Mouse (Mus musculus): ENCODE results near the gene Sectm1a. TPM values are rescaled to one million over a fixed set of nuclear protein-coding genes. Genes with fewer than 3 reads are reported as not detected.
A peak's percentile ranks its signal among the peaks of the same experiment; 100 is the strongest.

Gene Sectm1a
- polyA plus RNA-seq (2012; rRNA removed) = 0.19 TPM in 1 of 2 replicates, not detected in the other

DNA sequence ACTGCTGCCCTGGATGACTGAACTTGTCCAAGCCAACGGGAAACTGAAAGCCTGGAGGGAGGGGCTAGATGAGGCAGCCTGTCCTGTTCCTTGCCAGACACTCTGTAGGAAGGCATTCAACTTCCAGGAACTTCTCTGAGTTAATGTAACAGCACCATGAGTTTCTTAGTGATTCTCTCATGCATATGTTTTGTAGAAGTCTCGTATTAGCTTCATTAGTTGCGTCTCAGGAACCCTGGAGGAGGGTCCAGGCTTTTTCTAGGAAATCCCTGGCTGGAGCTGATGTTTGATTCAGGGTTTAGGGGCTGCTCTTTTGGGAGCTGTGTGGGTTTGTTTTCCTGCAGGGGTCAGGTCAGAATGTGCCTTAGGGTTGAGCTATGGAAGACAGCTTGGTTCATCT lies at the start of gene Sectm1a:
Sectm1a (minus strand) TSS at position 101 of the 400 bp plus-strand sequence.
- TF ChIP-seq CTCF (IDR thresholded peaks at IDR 0.05; ENCODE audit: borderline replicate concordance, extremely low read depth, insufficient read depth, insufficient read length) (no peak), POLR2A (IDR thresholded peaks at IDR 0.05; ENCODE audit: borderline replicate concordance, extremely low read depth, insufficient read depth, insufficient read length, poor library complexity, severe bottlenecking) (no peak)
- DNase-seq (ENCODE audit: low read depth) = no peak

DNA sequence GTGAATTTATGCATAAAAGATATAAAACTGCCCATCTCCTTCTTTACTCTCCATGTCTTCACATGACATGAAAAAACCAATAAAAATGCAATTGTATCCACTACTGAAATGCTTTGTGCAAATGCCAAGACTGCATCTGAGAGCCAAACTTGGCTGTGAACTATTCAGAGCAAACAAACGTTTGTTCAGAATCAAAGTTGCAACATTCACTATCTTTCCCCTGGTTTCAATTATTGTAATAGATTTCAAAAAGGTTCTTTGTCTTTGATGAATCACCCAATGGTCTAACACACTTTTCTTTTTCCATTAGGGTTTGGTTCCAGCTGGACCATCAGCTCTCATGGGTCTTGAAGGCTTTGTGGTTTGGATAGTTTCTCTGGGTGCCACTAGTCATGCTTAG lies 48.6 kb upstream of the Sectm1a start:
- DNase-seq (ENCODE audit: low read depth) = no peak
- TF ChIP-seq POLR2A (IDR thresholded peaks at IDR 0.05; ENCODE audit: borderline replicate concordance, extremely low read depth, insufficient read depth, insufficient read length, poor library complexity, severe bottlenecking) = no peak
- TF ChIP-seq CTCF (IDR thresholded peaks at IDR 0.05; ENCODE audit: borderline replicate concordance, extremely low read depth, insufficient read depth, insufficient read length) = no peak

DNA sequence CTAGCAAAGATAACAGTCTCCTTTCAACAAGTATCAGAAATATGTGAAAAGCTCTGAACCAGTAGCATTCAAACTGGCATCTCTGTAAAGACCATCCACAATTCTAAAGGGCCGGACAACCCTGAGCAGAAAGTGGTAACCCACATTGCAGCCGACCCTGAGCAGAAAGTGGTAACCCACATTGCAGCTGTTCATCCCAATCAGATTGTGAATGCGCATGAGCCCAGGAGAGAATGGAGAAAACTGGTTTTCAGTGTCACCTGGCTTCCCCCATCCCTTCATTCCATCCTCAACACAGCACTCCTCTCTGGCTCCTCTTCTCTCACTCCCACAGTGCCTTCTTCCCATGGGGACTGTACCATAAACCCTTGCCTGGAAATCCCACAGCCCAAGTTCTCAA lies 46.4 kb upstream of the Sectm1a start:
- DNase-seq (ENCODE audit: low read depth) = no peak
- TF ChIP-seq CTCF (IDR thresholded peaks at IDR 0.05; ENCODE audit: borderline replicate concordance, extremely low read depth, insufficient read depth, insufficient read length) = no peak
- no peak for TF ChIP-seq POLR2A (IDR thresholded peaks at IDR 0.05; ENCODE audit: borderline replicate concordance, extremely low read depth, insufficient read depth, insufficient read length, poor library complexity, severe bottlenecking)

DNA sequence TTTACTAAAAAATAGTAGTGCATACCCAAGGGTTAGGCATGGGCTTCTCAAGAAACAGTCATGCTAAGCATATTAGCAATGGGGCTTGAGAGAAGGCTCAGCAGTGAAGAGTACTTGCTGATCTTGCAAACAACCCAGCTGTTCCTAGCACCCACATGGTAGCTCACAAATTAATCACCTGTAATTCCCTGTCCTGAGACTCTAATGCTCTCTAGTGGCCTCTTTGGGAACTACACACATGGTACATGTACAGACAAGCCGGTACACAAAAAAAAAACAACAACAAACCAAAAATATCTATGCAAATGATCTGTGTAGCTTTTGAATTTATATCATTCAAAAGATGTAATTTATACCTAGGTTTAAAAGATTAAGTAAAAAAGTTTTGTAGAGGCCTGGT lies 45.4 kb upstream of the Sectm1a start:
- TF ChIP-seq POLR2A (IDR thresholded peaks at IDR 0.05; ENCODE audit: borderline replicate concordance, extremely low read depth, insufficient read depth, insufficient read length, poor library complexity, severe bottlenecking) (no peak), CTCF (IDR thresholded peaks at IDR 0.05; ENCODE audit: borderline replicate concordance, extremely low read depth, insufficient read depth, insufficient read length) (no peak)
- no peak for DNase-seq (ENCODE audit: low read depth)

DNA sequence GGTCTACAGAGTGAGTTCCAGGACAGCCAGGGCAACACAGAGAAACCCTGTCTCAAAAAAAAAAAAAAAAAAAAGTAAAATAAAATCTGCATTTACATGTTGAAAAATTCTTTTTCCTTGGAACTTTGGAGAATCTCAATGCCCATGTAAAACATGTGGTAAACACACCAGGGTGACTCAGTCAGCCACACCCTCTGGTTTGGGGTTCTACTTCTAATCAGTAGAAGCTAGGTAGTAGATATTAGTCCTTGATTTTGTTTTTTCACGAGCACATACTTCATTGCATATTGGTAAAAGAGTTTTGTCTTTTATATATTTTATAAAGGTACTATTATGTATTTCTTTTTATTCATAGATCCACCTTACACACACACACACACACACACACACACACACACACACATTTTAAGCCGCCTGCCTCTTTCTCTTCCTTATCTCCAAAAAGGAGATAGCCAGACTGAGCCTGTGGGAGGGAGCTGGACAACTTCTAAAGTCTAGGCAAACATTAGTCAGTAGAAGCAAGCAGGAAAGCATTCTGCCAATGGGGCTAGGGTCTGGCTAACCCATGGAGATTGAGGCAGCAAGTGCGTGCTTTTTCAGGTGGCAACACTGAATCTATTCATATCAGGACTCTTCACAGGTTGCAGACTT lies 44.6 kb upstream of the Sectm1a start:
- TF ChIP-seq POLR2A (IDR thresholded peaks at IDR 0.05; ENCODE audit: borderline replicate concordance, extremely low read depth, insufficient read depth, insufficient read length, poor library complexity, severe bottlenecking) (no peak), CTCF (IDR thresholded peaks at IDR 0.05; ENCODE audit: borderline replicate concordance, extremely low read depth, insufficient read depth, insufficient read length) (no peak)
- DNase-seq (ENCODE audit: low read depth) = no peak

DNA sequence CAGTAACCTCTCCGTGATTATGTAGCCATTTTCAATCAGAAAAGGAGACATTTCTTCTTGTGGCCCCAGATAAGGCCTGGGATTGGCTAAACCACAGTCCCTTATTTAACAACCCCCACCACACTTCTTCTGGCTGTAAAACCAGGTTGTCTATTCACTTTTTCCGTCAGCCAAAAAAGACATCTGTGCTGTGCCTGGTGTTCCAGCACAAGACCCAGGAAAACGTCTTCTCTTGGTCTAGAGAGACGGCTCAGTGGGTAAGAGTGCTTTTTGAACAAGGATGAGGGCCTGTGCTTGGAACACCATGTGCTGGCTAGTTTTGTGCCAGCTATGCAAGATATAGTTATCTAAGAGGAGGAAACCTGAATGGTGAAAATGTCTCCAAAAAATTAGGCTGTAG lies 42.4 kb upstream of the Sectm1a start:
- no peak for TF ChIP-seq CTCF (IDR thresholded peaks at IDR 0.05; ENCODE audit: borderline replicate concordance, extremely low read depth, insufficient read depth, insufficient read length)
- TF ChIP-seq POLR2A (IDR thresholded peaks at IDR 0.05; ENCODE audit: borderline replicate concordance, extremely low read depth, insufficient read depth, insufficient read length, poor library complexity, severe bottlenecking) = no peak
- DNase-seq (ENCODE audit: low read depth) = no peak

DNA sequence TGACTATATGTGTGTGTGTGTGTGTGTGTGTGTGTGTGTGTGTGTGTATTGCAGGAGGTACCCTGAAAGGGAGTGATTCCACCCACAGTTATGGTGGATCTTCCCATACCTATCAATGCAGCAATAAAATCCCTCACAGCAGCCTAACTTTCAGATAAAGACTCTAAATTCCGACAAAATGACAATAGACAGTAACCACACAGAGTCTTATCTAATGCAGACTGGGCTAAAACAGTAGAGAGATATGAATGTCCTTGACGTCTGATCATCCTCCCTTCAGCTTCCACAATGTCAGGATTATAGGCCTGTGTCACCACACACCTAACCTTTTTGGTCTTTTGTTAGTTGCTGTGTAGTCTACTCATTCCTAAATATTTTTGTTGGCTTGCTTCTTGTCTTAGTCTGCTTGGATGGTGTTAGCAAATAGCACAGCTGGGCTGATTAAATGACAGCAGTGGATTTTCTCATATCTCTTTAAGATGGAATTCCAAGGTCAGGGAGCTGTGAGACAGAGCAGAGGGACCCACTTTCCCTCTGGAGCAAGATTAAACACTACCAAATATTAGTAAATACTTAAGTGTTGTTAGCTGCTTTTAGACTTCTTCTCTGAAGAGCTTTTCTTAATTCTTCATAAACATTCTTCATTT lies 41.1 kb upstream of the Sectm1a start:
- TF ChIP-seq POLR2A (IDR thresholded peaks at IDR 0.05; ENCODE audit: borderline replicate concordance, extremely low read depth, insufficient read depth, insufficient read length, poor library complexity, severe bottlenecking) = no peak
- no peak for TF ChIP-seq CTCF (IDR thresholded peaks at IDR 0.05; ENCODE audit: borderline replicate concordance, extremely low read depth, insufficient read depth, insufficient read length)
- no peak for DNase-seq (ENCODE audit: low read depth)

DNA sequence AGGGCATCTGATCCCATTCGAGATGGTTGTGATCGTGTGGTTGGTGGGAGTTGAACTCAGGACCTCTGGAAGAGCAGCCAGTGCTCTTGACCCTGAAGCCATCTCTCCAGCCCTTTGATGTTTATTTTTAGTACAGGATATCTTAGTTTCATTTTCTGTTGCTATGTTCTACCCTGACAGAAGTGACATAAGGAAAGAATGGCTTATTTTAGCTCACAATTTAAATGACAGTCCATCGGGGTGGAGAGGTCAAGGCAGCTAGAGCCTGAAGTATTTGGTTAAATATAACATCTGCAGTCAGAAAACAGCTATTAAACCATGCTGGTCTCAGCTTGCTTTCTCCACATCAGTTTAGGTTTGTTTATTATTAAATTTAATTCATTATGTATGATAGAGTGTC lies 40.1 kb upstream of the Sectm1a start:
- TF ChIP-seq CTCF (IDR thresholded peaks at IDR 0.05; ENCODE audit: borderline replicate concordance, extremely low read depth, insufficient read depth, insufficient read length) (no peak), POLR2A (IDR thresholded peaks at IDR 0.05; ENCODE audit: borderline replicate concordance, extremely low read depth, insufficient read depth, insufficient read length, poor library complexity, severe bottlenecking) (no peak)
- no peak for DNase-seq (ENCODE audit: low read depth)

DNA sequence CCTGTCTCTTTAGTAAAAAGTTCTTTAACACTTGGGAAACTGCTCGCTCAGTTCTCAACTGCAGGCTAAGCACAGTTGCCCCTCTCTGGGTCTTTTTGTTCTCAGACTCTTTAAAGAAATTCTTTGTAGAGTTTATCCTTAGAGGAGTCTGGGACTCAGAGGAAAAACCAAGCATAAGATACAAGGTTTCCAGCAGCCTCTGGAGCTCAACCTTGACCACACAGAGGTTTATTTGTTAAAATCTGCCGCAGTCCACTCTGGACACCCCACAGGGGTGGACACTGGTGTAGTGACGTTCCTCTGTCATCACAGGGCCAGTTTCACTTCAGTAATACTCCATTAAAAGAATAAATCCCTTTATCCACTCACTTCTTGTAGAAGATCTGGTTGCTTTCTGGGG lies 37.6 kb upstream of the Sectm1a start, which contains the start of gene Tex19.2:
Tex19.2 (minus strand) TSS at position 101 of the 400 bp plus-strand sequence.
- TF ChIP-seq CTCF (IDR thresholded peaks at IDR 0.05; ENCODE audit: borderline replicate concordance, extremely low read depth, insufficient read depth, insufficient read length) = no peak
- TF ChIP-seq POLR2A (IDR thresholded peaks at IDR 0.05; ENCODE audit: borderline replicate concordance, extremely low read depth, insufficient read depth, insufficient read length, poor library complexity, severe bottlenecking) = no peak
- DNase-seq (ENCODE audit: low read depth) = no peak

DNA sequence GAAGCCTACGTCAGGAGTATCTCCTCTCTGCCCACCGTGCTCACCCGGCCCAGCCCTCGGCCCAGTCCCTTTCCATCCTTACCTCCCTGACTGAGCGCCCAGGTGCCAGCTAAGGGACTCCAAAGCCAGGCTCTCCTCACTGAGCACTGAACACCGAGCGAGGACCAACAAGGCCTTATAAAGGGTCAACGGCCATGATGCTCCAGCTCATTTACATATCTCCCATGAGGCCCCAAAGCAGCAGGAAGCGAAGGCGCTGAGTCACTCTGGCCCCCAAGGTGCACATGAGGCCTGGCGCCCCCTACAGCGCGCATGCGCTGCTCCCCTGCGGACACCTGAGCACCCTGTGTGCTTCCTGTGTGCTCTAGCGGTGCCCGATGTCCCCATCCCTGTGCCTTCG lies 37.1 kb upstream of the Sectm1a start:
- no peak for TF ChIP-seq POLR2A (IDR thresholded peaks at IDR 0.05; ENCODE audit: borderline replicate concordance, extremely low read depth, insufficient read depth, insufficient read length, poor library complexity, severe bottlenecking)
- TF ChIP-seq CTCF (IDR thresholded peaks at IDR 0.05; ENCODE audit: borderline replicate concordance, extremely low read depth, insufficient read depth, insufficient read length) = no peak
- no peak for DNase-seq (ENCODE audit: low read depth)

DNA sequence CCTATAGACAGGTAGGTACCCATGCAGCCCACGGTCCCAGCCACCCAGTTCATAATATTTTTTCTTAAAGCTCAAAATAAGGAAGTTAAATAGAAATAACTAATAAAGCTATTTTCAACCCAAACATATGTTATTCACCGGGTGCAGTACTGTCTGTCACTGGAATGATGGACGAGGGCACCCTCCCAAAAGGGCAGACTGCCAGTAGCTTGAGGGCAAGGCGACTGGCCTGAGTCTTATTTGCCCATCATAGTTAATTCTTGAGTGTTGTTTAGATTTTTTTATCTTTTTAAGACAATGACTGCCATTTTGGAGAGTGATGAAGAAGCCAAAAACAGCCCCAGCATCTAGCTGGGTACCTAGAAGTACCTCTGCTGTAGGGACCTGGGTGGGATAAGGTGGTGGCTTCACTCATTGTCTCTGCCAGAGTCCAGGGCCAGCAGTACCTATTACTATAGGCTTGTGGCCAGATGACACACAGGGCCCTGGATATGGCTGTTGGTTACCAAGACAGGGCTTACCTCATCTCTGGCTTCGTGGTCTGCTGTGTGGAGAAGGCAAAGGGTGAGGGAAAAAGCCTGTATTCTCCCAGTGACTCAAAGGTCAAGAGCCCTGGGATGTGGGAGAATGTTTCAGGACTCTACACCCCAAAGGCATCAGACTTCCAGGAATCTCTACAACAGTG lies 31.2 kb upstream of the Sectm1a start:
- no peak for TF ChIP-seq POLR2A (IDR thresholded peaks at IDR 0.05; ENCODE audit: borderline replicate concordance, extremely low read depth, insufficient read depth, insufficient read length, poor library complexity, severe bottlenecking)
- TF ChIP-seq CTCF (IDR thresholded peaks at IDR 0.05; ENCODE audit: borderline replicate concordance, extremely low read depth, insufficient read depth, insufficient read length) = no peak
- peak; percentile 33 for DNase-seq (ENCODE audit: low read depth)

All from brain, embryonic 14.5 days (tissue).